Mouse (Mus musculus) common myeloid progenitor, adult 5-6 weeks (primary cell): ENCODE measurements around the gene Fsip1. TPM values are rescaled to one million over a fixed set of nuclear protein-coding genes. Genes with fewer than 3 reads are reported as not detected.

Experiments
- ATAC-seq: replicated peaks from 2 replicates; pipeline ENCODE4 v1.8.0; 2016; ENCODE audit warnings: low read depth, mild to moderate bottlenecking, moderate TSS enrichment, inconsistent platforms; ENCODE audit not compliant: poor library complexity, severe bottlenecking
- total RNA-seq: library from RNA; stranded (forward); fragments of 200-1000, 187-1606 nt; gene quantifications from 2 replicates; pipeline ENCODE4 v1.2.3, GENCODE M21; 2017

Fsip1 gene
- total RNA-seq, 1 experiment from 2014 or later, result 0.23 TPM

DNA sequence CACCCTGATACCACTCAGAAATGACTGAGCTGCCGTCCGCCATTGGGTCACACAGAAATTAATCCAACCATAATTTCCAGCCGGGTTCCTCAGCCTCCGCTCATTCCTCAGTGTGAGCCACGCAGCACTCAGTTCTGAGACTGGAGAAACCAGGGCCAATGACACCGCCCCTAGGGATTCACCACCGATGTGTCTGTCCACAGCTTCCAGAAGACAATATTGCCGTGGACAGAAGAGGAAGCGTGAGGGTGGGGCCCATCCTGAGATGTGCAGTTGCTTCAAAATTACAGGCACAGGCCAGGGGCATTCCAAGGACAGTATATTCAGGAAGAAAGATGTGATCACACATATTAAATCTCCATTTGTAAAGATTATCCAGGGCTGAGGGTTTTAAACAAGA is 119.7 kb downstream of the Fsip1 start:
- no peak for ATAC-seq

GRCm38 (mm10) chr2:118128313-118128712 is 128.5 kb downstream of the Fsip1 start:
- ATAC-seq, result no peak

- no peak for ATAC-seq
Observed at GRCm38 (mm10) chr2:118127516-118128288, 129.1 kb downstream of the Fsip1 start.

GRCm38 (mm10) chr2:118125943-118126470 is 130.8 kb downstream of the Fsip1 start:
- ATAC-seq, result no peak

- ATAC-seq, result no peak
Observed at GRCm38 (mm10) chr2:118125211-118125939, 131.4 kb downstream of the Fsip1 start.

DNA sequence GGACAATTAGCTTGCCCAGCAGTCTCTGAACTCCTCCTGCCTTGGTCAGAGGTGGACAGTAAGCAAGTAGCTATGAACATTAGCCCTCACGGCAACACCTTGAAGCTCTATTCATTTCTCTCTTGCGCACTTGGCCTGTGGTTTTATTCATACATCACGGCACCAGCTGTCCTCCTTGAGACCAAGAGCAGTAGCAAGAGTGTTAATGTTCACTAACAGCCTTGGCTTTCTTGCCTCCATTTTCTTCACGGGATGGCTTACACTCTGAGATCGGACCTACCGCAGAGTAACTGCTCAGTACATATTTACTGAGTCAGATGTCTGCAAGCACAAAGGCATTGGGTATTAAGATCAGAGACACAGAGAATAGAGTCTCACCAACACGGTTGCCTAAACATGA is 132.3 kb downstream of the Fsip1 start:
- no peak for ATAC-seq

DNA sequence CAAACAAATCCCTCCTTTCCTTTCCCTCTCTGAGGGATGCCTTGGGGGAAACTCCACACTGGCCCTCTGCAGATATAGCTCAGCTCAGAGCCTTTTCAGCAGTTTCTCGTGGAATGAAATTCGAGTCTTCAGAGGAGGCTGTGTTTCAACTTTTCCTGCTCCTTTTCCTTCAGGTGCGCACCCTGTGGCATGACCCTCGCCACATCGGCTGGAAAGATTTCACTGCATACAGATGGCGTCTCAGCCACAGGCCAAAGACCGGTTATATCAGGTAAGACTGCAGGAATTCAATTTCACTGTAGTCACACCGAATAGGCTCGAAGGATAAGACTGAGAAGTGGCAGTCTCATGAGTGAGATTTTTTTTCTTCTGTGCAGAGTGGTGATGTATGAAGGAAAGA is 133.0 kb downstream of the Fsip1 start:
- ATAC-seq, result no peak

DNA sequence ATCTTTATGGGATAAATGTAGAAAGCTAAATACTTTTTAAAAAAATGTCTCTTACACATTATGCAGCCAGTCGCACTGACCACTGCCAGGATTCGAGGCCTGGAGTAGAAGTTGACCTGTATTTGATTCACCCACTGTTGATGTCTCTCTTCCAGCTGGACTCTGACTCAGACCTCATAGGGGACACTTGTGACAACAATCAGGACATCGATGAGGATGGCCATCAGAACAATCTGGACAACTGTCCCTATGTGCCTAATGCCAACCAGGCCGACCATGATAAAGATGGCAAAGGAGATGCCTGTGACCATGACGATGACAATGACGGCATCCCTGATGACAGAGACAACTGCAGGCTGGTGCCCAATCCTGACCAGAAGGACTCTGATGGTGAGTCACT is 134.5 kb downstream of the Fsip1 start:
- ATAC-seq, result no peak

- no peak for ATAC-seq
Observed at GRCm38 (mm10) chr2:118120751-118121150, 136.0 kb downstream of the Fsip1 start.

DNA sequence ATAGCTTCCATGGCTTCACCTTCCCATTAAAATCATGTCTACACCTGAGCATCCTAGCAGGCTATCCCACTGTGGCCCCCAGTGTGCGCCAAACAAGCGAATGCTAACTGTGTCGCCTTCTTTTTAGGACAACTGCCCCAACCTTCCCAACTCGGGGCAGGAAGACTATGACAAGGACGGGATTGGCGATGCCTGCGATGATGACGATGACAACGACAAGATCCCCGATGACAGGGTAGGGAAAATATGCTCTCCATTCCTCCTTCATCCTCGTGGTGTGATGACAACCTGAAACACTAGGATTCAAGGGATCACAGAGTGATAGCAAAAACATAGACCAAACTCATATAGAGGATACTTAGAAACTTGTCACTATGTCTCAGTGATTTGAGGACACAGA is 136.7 kb downstream of the Fsip1 start:
- no peak for ATAC-seq

DNA sequence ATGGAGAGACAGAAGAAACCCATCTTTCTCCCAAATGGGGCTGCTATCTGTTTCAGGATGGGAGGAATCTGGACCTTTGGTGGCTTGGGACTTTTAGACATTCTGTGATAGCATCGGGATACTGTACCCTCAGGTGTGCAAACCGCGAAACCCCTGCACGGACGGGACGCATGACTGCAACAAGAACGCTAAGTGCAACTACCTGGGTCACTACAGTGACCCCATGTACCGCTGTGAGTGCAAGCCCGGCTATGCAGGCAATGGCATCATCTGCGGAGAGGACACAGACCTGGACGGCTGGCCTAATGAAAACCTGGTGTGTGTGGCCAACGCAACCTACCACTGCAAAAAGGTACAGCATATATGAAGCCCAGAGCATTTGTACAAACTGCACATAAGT is 137.1 kb downstream of the Fsip1 start:
- no peak for ATAC-seq

- no peak for ATAC-seq
Observed at GRCm38 (mm10) chr2:118118515-118118914, 138.3 kb downstream of the Fsip1 start.

DNA sequence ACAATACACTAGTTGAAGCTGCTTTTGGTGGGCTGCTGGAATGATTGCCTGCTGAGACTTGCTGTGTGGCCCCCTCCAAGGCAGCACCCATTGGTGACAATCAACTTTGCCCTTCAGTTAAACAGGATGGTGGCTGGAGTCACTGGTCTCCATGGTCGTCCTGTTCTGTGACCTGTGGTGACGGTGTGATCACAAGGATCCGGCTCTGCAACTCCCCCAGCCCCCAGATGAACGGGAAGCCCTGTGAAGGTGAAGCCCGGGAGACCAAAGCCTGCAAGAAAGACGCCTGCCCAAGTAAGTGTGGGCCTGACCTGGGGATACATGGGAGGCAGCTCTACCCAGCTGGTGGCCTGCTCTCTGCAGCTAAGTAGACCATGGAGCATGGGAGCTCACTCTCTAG is 138.7 kb downstream of the Fsip1 start:
- ATAC-seq, result no peak

DNA sequence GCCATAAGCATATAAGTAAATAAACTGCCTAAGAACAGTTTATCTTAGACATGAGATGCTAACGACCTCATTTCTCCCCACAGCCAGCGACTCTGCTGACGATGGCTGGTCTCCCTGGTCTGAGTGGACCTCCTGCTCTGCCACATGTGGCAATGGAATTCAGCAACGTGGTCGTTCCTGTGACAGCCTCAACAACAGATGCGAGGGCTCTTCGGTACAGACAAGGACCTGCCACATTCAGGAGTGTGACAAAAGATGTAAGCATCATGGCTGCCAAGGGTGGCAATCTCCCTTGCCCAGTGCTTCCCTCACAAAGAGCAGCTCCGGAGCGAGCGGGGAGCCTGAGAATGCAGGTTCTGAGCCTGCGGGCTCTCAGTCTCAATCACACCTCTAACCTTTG is 139.4 kb downstream of the Fsip1 start:
- no peak for ATAC-seq

DNA sequence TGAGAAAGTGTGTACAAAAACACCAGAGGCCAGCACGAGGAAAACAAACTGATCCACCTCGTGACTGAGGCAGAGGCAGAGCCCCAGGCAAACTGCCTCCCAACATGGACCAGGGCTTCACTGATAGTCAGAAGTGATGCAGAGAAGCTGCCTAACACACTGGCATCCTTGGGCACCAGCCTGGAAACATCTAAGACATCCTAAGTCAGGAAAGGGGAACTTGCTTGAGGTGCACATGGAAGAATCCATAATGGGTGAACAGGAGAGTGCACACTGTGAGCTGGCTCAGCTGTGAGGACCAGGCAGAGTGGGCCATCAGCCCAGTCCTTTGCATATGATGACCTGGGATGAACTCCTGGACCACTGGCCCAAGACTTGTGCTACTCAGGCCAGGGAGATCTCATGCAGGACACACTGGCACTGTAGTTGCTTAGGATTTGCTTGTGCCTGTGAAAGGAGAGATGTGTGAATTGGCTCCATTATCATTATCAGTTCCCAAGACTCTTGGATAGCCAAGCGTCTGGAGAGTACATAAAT is 139.9 kb downstream of the Fsip1 start:
- no peak for ATAC-seq

DNA sequence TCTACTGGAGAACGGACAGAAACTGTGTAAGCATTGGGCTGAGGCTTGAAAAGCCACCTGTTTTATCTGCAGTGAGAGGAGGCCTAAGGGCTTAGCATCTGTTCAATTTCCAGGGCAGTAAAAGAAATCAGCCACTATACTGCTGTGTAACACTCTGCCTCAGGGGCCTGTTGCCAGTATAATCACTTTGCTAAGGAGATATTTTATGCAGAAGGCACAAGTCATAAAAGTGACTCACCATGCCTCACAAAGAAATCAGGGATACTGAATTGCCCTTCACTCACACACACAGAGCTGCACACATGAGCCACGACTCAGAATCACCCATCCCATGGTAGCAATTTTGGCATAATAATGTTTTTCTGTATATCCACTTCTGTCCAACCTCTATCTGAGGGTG is 140.6 kb downstream of the Fsip1 start:
- no peak for ATAC-seq

DNA sequence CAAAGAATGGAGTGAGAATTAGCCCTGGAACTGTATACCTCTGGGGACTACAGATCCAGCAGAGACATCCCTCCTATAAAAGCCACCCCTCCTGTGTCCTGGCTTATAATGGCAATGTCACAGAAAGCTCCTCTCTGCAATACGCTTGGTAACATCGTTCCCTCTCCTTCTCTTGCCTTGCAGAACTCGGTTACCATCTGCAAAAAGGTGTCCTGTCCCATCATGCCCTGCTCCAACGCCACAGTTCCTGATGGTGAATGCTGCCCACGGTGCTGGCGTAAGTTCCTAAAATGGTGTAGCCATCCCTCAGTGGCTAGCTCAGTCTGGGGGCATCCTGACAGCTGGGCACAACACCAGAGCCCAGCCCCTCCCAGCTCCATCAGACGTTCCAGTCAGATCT is 141.1 kb downstream of the Fsip1 start:
- no peak for ATAC-seq

DNA sequence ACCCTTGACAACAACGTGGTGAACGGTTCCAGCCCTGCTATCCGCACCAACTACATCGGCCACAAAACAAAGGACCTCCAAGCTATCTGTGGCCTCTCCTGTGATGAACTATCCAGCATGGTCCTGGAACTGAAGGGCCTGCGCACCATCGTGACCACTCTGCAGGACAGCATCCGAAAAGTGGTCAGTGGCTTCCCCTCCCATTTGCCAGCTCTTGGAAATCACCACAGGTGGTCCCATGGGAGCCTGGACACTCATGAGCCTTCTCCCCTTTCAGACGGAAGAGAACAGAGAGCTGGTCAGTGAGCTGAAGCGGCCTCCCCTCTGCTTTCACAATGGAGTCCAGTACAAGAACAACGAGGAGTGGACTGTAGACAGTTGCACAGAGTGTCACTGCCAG is 142.1 kb downstream of the Fsip1 start:
- no peak for ATAC-seq

DNA sequence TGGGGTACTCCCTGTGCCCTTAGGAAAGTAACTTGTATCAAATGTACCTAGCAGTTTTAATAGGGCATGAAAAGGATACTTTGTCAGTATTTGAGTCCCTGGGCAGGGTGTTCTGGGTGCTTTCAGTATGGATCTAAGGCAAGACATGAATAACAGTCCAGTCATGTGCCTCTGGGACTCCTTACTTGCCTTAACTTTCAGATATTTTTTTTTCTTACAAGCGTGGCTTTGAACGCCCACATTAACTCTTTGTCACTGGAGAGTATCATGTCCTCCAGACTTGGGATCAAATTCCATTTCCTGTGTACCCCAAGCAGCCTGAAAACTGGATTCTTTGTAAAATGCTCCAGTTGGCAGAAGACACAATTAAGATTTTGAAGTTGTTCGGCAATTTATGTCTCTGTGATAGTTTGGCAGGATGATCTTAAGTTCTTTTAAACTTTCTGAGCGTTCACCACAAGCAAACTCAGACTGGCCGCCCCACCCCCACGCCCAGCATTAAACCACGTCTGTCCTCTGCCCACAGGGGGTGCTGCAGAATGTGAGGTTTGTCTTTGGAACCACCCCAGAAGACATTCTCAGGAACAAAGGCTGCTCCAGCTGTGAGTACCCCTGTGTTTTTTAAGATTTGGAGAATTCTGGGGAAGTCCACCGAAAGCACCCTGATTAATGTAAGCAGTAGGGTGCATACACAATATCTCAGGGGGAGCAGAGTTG is 142.8 kb downstream of the Fsip1 start:
- no peak for ATAC-seq

GRCm38 (mm10) chr2:118112846-118113479 is 143.8 kb downstream of the Fsip1 start:
- no peak for ATAC-seq
